Mouse (Mus musculus) bone marrow macrophage, adult 2 months (primary cell): Measurements from ENCODE around the gene Epha7.

Experiments used
- CTCF ChIP-seq: IDR thresholded peaks from 2 replicates; pipeline ENCODE4 v1.5.1; 2012; ENCODE audit warnings: low read depth, mild to moderate bottlenecking, low read length, moderate library complexity
- POLR2A ChIP-seq: IDR thresholded peaks from 2 replicates; pipeline ENCODE4 v1.6.1; 2012; ENCODE audit warnings: mild to moderate bottlenecking, low read depth, low read length, borderline replicate concordance

DNA sequence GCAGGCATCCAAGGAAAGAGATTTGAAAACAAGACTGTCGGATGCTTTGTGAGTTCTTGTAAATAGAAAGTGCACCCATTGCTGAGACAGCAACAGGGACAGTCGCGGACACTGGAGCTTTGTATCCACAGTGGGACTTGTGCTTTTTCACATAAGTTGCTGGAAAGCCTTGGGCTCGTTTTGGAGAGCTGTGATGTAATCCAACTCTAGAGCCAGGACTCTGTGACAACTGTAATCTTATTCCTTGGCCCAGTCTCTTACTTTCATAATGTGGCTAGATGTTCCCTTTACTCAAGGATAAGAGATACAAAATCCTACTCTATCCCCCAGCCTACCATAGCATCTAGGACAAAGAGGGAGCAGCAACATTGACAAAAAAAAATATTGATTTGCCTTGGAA lies 97.2 kb downstream of the Epha7 start:
- TF ChIP-seq POLR2A = no peak
- no peak for TF ChIP-seq CTCF
